Mouse (Mus musculus) leukemia stem cell, adult 10-12 weeks (primary cell): ENCODE results near the gene Ppp1r1c. TPM values are rescaled to one million over a fixed set of nuclear protein-coding genes. Genes with fewer than 3 reads are reported as not detected.

Source experiments
- polyA plus RNA-seq: library from polyadenylated mRNA; stranded (reverse); fragments of >175 nt; gene quantifications from 2 replicates; pipeline ENCODE4 v1.2.3, GENCODE M21; 2012; ENCODE audit warnings: low replicate concordance

Ppp1r1c gene
- polyA plus RNA-seq: not detected in 2 replicates

GRCm38 (mm10) chr2:79707575-79707974, at the start of gene Ppp1r1c:
TSS of gene Ppp1r1c (plus strand) at chr2:79707780.

Other genes with a start within 250 kb of the Ppp1r1c start
- gene Itprid2, start 72.4 kb upstream of the Ppp1r1c start, polyA plus RNA-seq: 4.4 and 17.1 TPM in 2 replicates